Mouse (Mus musculus) cerebellum, postnatal 10 days (tissue): ENCODE data around the gene Bmpr2.
A peak's percentile ranks its signal among the peaks of the same experiment; 100 is the strongest.
"Not testable (repeated sequence)": the region's sequence is repeated elsewhere in the genome, so short reads cannot be mapped to it uniquely, and the experiment has no call there.

Experiments used
- DNase-seq, 2 experiments: peaks; one replicate each; pipeline ENCODE4 v3.0.0; 2021; ENCODE audit warnings: mixed read lengths in 2 of 2

Bmpr2 gene

DNA sequence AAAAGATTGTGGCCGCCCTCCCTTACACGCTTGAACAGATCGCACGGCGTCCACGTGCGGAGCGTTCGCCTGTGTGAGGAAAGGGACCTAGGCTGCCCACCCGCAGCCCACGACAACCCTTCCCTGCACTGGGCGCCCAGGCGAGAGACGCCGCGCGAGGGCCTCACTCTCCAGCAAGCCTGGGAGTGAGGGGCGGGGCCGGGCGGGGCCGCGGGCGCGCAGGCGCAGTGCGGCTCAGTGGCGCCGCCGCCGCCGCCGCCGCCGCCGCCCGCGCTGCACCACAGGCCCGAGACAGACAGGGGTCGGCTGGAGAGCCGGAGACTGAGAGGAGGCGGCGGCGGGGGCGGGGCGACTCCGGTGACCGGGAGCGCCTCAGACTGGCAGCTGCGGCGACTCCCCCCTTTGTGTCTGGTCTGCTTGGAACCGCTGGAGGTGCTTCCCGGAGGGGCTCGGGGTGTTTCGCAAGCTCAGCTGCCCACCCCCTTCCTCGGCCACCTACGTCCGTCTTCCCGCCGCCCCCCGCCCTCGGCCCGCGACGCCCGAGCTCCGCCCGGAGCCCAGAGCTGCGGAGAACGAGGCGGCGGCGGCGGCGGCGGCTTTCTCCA is at the start of gene Bmpr2:
TSS of gene Bmpr2 (plus strand) at position 237 of the 605 bp plus-strand sequence.
- DNase-seq, result peak; percentile 92 to 95

- DNase-seq, result peak; percentile 36 to 65
These were observed 43.3 kb upstream of the Bmpr2 start for GRCm38 (mm10) chr1:59719900-59720299.

DNA sequence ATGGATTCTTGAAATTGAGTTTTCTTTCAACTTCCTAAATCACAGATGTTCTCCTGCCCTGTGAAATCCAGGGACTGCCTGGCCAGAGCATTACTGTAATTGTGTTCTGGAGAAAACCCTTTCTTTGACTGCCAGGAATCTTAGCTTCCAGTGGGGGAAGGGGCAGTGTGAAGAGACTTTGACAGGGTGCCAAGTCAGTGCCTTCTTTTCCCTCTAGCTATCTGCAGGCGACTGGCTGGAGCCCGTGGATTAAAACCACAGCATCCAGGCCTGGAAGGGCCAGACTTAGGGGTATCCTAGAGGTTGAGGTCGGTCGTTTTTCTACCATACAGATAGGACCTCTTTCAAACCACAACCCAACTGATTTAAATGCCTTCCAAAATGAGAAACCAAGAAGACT is 37.5 kb upstream of the Bmpr2 start:
- DNase-seq, result peak; percentile 74 to 76

DNA sequence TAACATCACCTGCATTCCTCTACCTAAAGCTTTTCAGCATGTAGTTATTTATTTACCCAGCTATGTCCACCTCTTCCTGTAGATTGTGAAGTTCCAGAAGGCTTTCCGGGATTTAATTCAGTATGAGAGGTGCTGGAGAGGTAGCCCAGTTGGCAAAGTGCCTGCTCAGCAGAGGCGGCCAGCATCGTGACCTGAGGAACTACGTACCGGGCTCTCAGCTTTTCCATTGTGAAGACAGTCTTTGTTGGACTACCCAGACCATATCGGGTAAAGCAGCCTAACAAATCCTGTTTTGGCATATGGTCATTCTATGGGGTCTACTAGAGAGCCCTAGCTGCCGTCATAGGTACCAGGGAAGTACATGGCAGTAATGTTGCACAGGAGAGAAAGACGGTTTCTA is 33.1 kb upstream of the Bmpr2 start:
- peak; percentile 11 to 14 for DNase-seq

DNA sequence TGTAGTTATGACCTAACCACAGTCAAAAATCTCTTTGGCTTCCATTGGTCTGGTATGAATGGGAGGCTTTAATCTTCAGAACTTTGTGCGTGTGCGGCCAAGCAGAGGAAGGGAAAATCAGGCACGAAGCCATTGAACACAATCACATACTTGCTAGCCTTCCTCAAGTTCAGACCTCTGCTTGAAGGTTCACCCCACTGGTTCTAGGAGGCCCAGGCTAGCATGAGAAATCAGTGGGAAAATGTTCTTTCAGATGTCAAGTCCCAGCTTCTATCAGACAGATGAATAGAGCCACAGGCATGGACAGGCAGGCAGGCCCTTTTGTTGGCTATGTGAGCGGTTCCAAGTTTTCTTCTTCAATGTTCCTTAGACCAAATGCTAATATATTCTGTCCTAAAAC is 32.5 kb upstream of the Bmpr2 start:
- DNase-seq, result no peak

GRCm38 (mm10) chr1:59734076-59734475 is 29.1 kb upstream of the Bmpr2 start:
- no peak for DNase-seq

- DNase-seq, result no peak
These were observed 24.3 kb upstream of the Bmpr2 start for GRCm38 (mm10) chr1:59738768-59739414.

DNA sequence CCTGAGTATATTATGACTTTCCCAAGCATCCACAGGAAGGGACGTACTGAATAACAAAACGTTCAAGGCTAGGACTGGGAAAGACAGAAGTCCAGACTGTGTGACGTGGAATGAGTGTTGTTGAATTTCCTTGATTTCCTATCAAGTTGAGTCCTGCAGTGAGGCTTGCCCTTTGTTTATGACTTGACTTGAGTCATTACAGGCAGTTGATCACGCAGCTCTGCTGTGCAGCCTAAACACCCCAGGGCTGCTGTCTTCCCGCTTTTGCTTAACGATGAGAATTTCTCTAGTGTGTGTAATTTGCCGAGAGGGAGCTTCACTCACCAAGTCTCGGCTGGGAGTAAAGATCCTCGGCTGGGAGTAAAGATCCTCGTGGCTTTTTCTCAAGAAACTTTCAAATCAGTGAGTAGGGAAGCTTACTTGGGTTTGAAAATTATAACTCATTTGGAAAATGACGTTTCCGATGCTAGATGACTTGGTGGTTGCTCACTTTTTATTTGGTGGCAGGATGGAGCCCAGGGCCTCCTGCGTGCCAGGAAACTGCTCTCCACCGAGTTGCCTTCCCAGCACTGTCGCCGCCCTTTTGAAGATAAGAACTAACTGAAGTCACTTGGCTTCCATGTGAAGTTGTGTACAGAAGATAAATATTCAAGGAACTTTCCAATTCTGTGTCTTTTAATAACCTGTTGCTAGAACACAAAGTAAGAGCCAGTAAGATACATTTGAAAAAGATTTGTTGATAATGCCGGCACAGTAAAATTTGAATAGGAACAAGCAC is 23.4 kb upstream of the Bmpr2 start:
- DNase-seq, result no peak

- no peak for DNase-seq
These were observed 14.2 kb upstream of the Bmpr2 start for GRCm38 (mm10) chr1:59749047-59749446.

DNA sequence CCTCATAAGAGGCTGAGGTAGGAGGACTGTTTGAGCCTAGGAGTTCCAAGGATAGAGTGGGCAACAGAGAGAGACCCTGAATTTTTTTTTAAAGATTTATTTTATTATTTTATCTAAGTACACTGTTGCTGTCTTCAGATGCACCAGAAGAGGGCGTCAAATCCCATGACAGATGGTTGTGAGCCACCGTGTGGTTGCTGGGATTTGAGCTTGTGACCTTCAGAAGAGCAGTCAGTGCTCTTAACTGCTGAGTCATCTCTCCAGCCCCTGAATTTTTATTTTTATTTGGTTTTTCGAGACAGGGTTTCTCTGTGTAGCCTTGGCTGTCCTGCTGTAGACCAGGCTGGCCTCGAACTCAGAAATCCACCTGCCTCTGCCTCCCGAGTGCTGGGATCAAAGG is 13.5 kb upstream of the Bmpr2 start:
- DNase-seq, result not testable (repeated sequence)

GRCm38 (mm10) chr1:59755298-59755697 is 7.9 kb upstream of the Bmpr2 start:
- DNase-seq, result no peak

DNA sequence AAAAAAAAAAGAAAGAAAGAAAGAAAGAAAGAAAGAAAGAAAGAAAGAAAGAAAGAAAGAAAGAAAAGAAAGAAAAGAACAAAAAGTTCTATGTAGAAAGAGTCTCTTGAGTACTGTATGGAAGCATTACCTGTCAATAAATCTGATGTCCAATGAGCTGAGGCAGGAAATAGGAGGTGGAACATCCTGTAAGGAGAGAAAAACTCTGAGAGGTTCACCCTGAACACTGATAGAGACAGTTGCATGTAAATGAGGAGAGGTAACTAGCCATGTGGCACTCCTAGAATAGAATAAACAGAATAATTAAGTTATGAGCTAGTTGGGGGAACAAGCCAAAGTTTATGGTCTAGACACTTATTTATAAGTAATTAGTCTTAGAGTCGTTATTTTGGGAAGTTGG is 4.9 kb upstream of the Bmpr2 start:
- DNase-seq, result no peak

GRCm38 (mm10) chr1:59762208-59762607 is 992 bp upstream of the Bmpr2 start:
- DNase-seq, result peak; percentile 49 to 59

GRCm38 (mm10) chr1:59762651-59763163 is 493 bp upstream of the Bmpr2 start:
- DNase-seq, result peak; percentile 75 to 81

- peak; percentile 78 to 79 for DNase-seq
These were observed 616 bp downstream of the Bmpr2 start for GRCm38 (mm10) chr1:59763781-59764251.

DNA sequence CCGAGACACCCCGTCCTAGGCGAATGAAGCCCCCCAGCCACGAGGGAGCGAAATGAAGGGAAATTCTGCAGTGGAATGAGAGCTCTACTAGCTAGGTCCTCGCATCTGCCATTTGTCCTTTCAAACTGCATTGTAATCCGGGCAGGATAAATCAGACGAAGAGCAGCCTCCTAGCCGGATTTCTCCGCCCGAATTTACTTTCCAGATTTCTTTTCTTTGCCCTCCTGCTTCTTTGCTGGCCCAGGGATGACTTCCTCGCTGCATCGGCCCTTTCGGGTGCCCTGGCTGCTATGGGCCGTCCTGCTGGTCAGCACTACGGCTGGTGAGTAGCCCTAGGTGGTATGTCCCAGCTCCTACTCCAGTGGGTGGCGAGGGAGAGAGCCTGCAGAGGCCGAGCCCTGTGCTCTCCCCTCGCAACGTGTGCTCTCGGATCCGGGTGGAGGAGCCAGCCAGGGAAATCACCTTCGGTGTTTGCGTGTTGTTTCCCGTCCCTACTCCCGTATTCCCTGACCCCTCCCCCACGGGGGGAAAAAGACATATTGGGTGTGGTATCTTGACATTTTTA is 1.3 kb downstream of the Bmpr2 start:
- peak; percentile 67 for DNase-seq

GRCm38 (mm10) chr1:59765279-59765678 is 2.1 kb downstream of the Bmpr2 start:
- no peak for DNase-seq

- DNase-seq, result no peak
These were observed 3.4 kb downstream of the Bmpr2 start for GRCm38 (mm10) chr1:59766626-59767025.

DNA sequence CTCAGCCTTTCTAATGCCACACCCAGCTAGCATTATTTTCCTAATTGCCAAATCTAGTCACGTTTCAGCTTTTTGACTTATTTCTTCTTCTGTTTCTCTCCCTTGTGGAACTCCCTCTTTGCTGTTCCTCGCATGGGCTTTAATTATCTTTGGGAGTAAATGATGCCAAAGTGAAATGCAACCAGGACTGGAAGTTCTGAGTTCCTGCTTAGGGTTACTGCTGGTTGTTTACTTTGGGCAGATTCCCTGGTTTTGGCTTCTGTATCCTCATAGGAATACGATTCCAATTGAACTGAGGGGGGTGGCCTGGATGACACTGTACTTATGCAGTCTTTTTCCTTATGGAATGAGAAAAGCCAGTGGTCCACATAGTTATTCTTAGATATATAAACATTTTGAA is 8.7 kb downstream of the Bmpr2 start:
- DNase-seq, result no peak

GRCm38 (mm10) chr1:59781080-59781479 is 17.9 kb downstream of the Bmpr2 start:
- no peak for DNase-seq

DNA sequence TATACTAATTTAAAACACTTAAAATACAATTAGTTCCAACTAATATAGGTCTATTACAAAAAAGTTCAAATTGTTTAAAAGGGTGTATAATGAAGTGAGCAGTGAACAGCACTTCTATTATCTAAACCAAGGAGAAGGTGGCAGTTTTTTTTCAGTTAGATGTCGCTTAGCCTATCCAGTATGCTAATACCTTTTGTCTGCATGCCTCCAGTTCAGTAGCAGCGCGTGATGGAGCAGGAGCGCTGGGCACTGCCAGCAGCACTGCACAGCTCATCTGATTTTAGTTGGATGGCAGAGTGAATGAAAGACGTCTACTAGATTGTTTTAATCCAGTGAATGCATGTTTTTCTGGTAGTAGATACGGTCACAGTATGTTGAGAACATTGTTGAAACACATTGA is 25.8 kb downstream of the Bmpr2 start:
- DNase-seq, result peak; percentile 20 to 22

DNA sequence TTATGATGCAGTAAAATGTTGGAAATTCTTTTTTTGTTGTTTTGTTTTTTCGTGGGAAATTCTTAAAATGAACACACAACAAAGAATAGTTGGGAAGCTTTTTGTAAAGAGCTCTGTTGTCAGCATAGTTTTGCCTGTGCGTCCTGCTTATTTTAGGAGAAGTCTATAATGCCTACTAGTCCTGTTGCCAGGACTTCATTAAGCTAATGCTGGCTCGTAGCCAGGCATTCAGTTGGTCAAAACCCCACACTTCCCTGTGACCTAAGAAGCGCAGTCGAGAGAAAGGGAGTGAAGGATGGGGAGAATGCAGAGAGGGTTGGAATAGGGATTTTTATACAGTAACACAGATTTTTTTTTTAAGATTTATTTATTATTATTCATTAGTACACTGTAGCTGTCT is 26.5 kb downstream of the Bmpr2 start:
- peak; percentile 47 to 55 for DNase-seq

DNA sequence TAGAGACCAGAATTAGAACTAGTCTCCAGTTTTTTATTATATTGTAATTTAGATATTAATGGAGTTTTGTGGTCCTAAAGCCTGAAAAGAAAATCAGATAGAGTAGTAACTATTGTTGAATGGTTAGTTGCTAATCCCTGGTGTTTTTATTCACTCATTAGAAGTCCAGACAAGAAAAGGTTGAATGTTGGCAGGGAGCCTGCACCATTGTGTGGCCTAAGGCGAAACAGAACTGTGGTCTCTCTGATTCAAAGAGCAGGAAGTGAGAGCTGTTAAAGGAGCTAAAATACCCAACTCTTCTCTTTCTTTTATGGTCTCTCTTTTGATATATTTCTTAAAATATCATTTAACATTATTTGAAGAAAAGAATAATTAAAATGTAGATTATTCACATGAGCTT is 32.1 kb downstream of the Bmpr2 start:
- DNase-seq, result peak; percentile 51 to 68
